Mouse (Mus musculus) kidney, adult 2 months (tissue): ENCODE data around the gene Tmem121.
A peak's percentile ranks its signal among the peaks of the same experiment; 100 is the strongest.

Source experiments
- CTCF ChIP-seq: fragments of 200-500 bp; conservative IDR thresholded peaks from 2 replicates; pipeline ENCODE4 v1.5.1; 2011; ENCODE audit warnings: low read depth, mild to moderate bottlenecking, control low read depth, low read length, moderate library complexity, mixed read lengths; ENCODE audit not compliant: insufficient read depth, insufficient read length
- POLR2A ChIP-seq: fragments of 200-500 bp; IDR thresholded peaks from one replicate; pipeline ENCODE4 v1.6.1; 2011; ENCODE audit warnings: low read depth, low read length, control low read depth

- no peak for TF ChIP-seq POLR2A
- peak; percentile 70 for TF ChIP-seq CTCF
These were observed 37.0 kb downstream of the Tmem121 start for GRCm38 (mm10) chr12:113222748-113223147.
